Mouse (Mus musculus) MEL (cell line): Measurements from ENCODE around the gene Spag4. TPM values are rescaled to one million over a fixed set of nuclear protein-coding genes. Genes with fewer than 3 reads are reported as not detected.
A peak's percentile ranks its signal among the peaks of the same experiment; 100 is the strongest.

ENCODE experiments used
- DNase-seq: peaks from one replicate; pipeline ENCODE4 v3.0.0; 2011; ENCODE audit warnings: low read depth, low spot score
- H3K27ac ChIP-seq: 2 replicates; pipeline ENCODE4 v1.5.1; 2012; ENCODE audit warnings: low read depth, mild to moderate bottlenecking, control low read depth, low read length, moderate library complexity; ENCODE audit not compliant: control insufficient read depth
- H3K27me3 ChIP-seq, 2 experiments: fragments of 150-350 bp in 1 of 2; sonication (generic) in 1 of 2; 2 replicates each; pipeline ENCODE4 v1.6.1; 2012; ENCODE audit warnings: low read length in 2 of 2, mild to moderate bottlenecking in 2 of 2, improper control_type of control experiment in 1 of 2, moderate library complexity in 1 of 2; ENCODE audit not compliant: insufficient read depth in 2 of 2, control insufficient read depth in 1 of 2
- H3K36me3 ChIP-seq, 2 experiments: 2 replicates each; pipeline ENCODE4 v1.6.1; 2012 to 2014; ENCODE audit warnings: low read length in 2 of 2, improper control_type of control experiment in 1 of 2, inconsistent platforms in 1 of 2, mild to moderate bottlenecking in 1 of 2; ENCODE audit not compliant: insufficient read depth in 2 of 2, control insufficient read depth in 1 of 2
- H3K4me1 ChIP-seq, 2 experiments: fragments of 150-350 bp in 1 of 2; sonication (generic) in 1 of 2; 2 replicates each; pipeline ENCODE4 v1.6.1; 2012; ENCODE audit warnings: low read length in 2 of 2, improper control_type of control experiment in 1 of 2, mild to moderate bottlenecking in 1 of 2; ENCODE audit not compliant: insufficient read depth in 2 of 2, control insufficient read depth in 1 of 2
- H3K4me3 ChIP-seq, 2 experiments: fragments of 150-350 bp in 1 of 2; sonication (generic) in 1 of 2; 2 replicates each; pipeline ENCODE4 v1.5.1; 2012; ENCODE audit warnings: low read depth in 2 of 2, low read length in 2 of 2, mild to moderate bottlenecking in 2 of 2, moderate library complexity in 2 of 2, control low read depth in 1 of 2, improper control_type of control experiment in 1 of 2; ENCODE audit not compliant: control insufficient read depth in 1 of 2, insufficient read depth in 1 of 2
- H3K79me2 ChIP-seq: 2 replicates; pipeline ENCODE4 v1.6.1; 2012; ENCODE audit warnings: mild to moderate bottlenecking, low read length, moderate library complexity; ENCODE audit not compliant: control insufficient read depth, poor library complexity, insufficient read depth
- H3K9ac ChIP-seq: 2 replicates; pipeline ENCODE4 v1.6.1; 2012; ENCODE audit warnings: low read depth, mild to moderate bottlenecking, control low read depth, low read length, moderate library complexity; ENCODE audit not compliant: control insufficient read depth, poor library complexity, severe bottlenecking
- H3K9me3 ChIP-seq: fragments of 150-350 bp; sonication (generic); replicated peaks from 2 replicates; pipeline ENCODE4 v1.6.1; 2012; ENCODE audit warnings: mild to moderate bottlenecking, low read length, improper control_type of control experiment, moderate library complexity; ENCODE audit not compliant: insufficient read depth
- BHLHE40 ChIP-seq: IDR thresholded peaks from 2 replicates; pipeline ENCODE4 v1.6.1; 2012; ENCODE audit warnings: low read depth, mild to moderate bottlenecking, inconsistent platforms, low read length, improper control_type of control experiment, borderline replicate concordance
- CHD1 ChIP-seq: IDR thresholded peaks from 2 replicates; pipeline ENCODE4 v1.6.1; 2012; ENCODE audit warnings: low read depth, mild to moderate bottlenecking, inconsistent platforms, low read length, improper control_type of control experiment
- CTCF ChIP-seq, 3 experiments: IDR thresholded peaks in 2 of 3; conservative IDR thresholded peaks in 1 of 3; 2 replicates each; pipeline ENCODE4 v1.5.1; 2011 to 2012; ENCODE audit warnings: low read length in 3 of 3, low read depth in 2 of 3, mild to moderate bottlenecking in 2 of 3, improper control_type of control experiment in 1 of 3, inconsistent platforms in 1 of 3, mixed read lengths in 1 of 3, moderate library complexity in 1 of 3; ENCODE audit not compliant: control insufficient read depth in 1 of 3, insufficient read depth in 1 of 3, poor library complexity in 1 of 3, severe bottlenecking in 1 of 3
- EP300 ChIP-seq, 2 experiments: IDR thresholded peaks; 2 replicates each; pipeline ENCODE4 v1.6.1; 2011; ENCODE audit warnings: improper control_type of control experiment in 2 of 2, low read length in 2 of 2, low read depth in 1 of 2, mild to moderate bottlenecking in 1 of 2
- ETS1 ChIP-seq: IDR thresholded peaks from 2 replicates; pipeline ENCODE4 v1.6.1; 2012; ENCODE audit warnings: low read depth, mild to moderate bottlenecking, inconsistent platforms, low read length, improper control_type of control experiment, moderate library complexity
- GABPA ChIP-seq: IDR thresholded peaks from 2 replicates; pipeline ENCODE4 v1.6.1; 2012; ENCODE audit warnings: low read depth, mild to moderate bottlenecking, inconsistent platforms, low read length, improper control_type of control experiment, moderate library complexity
- GATA1 ChIP-seq: IDR thresholded peaks from 2 replicates; pipeline ENCODE4 v1.6.1; 2011; ENCODE audit warnings: low read depth, low read length, improper control_type of control experiment
- HCFC1 ChIP-seq: IDR thresholded peaks from 2 replicates; pipeline ENCODE4 v1.6.1; 2012; ENCODE audit warnings: low read depth, mild to moderate bottlenecking, inconsistent platforms, low read length, improper control_type of control experiment, moderate library complexity
- JUND ChIP-seq: IDR thresholded peaks from 2 replicates; pipeline ENCODE4 v1.6.1; 2011; ENCODE audit warnings: low read depth, mild to moderate bottlenecking, improper control_type of control experiment, low read length
- MAX ChIP-seq: IDR thresholded peaks from 2 replicates; pipeline ENCODE4 v1.6.1; 2011; ENCODE audit warnings: low read length, improper control_type of control experiment
- MAZ ChIP-seq: IDR thresholded peaks from 2 replicates; pipeline ENCODE4 v1.6.1; 2012; ENCODE audit warnings: low read depth, mild to moderate bottlenecking, inconsistent platforms, low read length, improper control_type of control experiment
- MXI1 ChIP-seq: IDR thresholded peaks from 2 replicates; pipeline ENCODE4 v1.6.1; 2011; ENCODE audit warnings: mild to moderate bottlenecking, low read depth, low read length, improper control_type of control experiment
- MYB ChIP-seq: IDR thresholded peaks from 2 replicates; pipeline ENCODE4 v1.6.1; 2011; ENCODE audit warnings: mild to moderate bottlenecking, low read depth, low read length, improper control_type of control experiment
- MYC ChIP-seq: IDR thresholded peaks from 2 replicates; pipeline ENCODE4 v1.6.1; 2011; ENCODE audit warnings: low read depth, mild to moderate bottlenecking, low read length, improper control_type of control experiment, moderate library complexity
- NELFE ChIP-seq: IDR thresholded peaks from 2 replicates; pipeline ENCODE4 v1.6.1; 2011; ENCODE audit warnings: low read depth, low read length, improper control_type of control experiment
- NRF1 ChIP-seq: IDR thresholded peaks from 2 replicates; pipeline ENCODE4 v1.6.1; 2014; ENCODE audit warnings: low read depth, mild to moderate bottlenecking, inconsistent platforms, low read length, improper control_type of control experiment, moderate library complexity; ENCODE audit not compliant: poor library complexity, insufficient read depth, severe bottlenecking
- POLR2A ChIP-seq, 2 experiments: IDR thresholded peaks; 2 replicates each; pipeline ENCODE4 v1.6.1; 2011 to 2012; ENCODE audit warnings: low read length in 2 of 2, mild to moderate bottlenecking in 2 of 2, control low read depth in 1 of 2, improper control_type of control experiment in 1 of 2, low read depth in 1 of 2, moderate library complexity in 1 of 2; ENCODE audit not compliant: control insufficient read depth in 1 of 2, insufficient read depth in 1 of 2, poor library complexity in 1 of 2
- POLR2AphosphoS2 ChIP-seq: IDR thresholded peaks from 2 replicates; pipeline ENCODE4 v1.6.1; 2011; ENCODE audit warnings: low read length, improper control_type of control experiment
- SIN3A ChIP-seq: IDR thresholded peaks from 2 replicates; pipeline ENCODE4 v1.6.1; 2012; ENCODE audit warnings: low read length, improper control_type of control experiment, inconsistent platforms
- SMC3 ChIP-seq: IDR thresholded peaks from 2 replicates; pipeline ENCODE4 v1.6.1; 2011; ENCODE audit warnings: low read depth, low read length, improper control_type of control experiment
- TBP ChIP-seq: IDR thresholded peaks from 2 replicates; pipeline ENCODE4 v1.8.0; 2011; ENCODE audit warnings: low read depth, low read length, improper control_type of control experiment
- UBTF ChIP-seq: IDR thresholded peaks from 2 replicates; pipeline ENCODE4 v1.6.1; 2012; ENCODE audit warnings: low read depth, mild to moderate bottlenecking, inconsistent platforms, low read length, improper control_type of control experiment, moderate library complexity, borderline replicate concordance; ENCODE audit not compliant: insufficient read depth
- USF2 ChIP-seq, 2 experiments: IDR thresholded peaks; 2 replicates each; pipeline ENCODE4 v1.6.1; 2011 to 2012; ENCODE audit warnings: improper control_type of control experiment in 2 of 2, low read length in 2 of 2, borderline replicate concordance in 1 of 2, inconsistent platforms in 1 of 2, low read depth in 1 of 2, mild to moderate bottlenecking in 1 of 2; ENCODE audit not compliant: insufficient read depth in 1 of 2
- ZC3H11A ChIP-seq: IDR thresholded peaks from 2 replicates; pipeline ENCODE4 v1.6.1; 2012; ENCODE audit warnings: low read depth, mild to moderate bottlenecking, inconsistent platforms, low read length, improper control_type of control experiment
- ZKSCAN1 ChIP-seq: IDR thresholded peaks from 2 replicates; pipeline ENCODE4 v1.6.1; 2012; ENCODE audit warnings: low read depth, mild to moderate bottlenecking, inconsistent platforms, low read length, improper control_type of control experiment, moderate library complexity
- ZMIZ1 ChIP-seq: IDR thresholded peaks from 2 replicates; pipeline ENCODE4 v1.6.1; 2012; ENCODE audit warnings: low read depth, mild to moderate bottlenecking, inconsistent platforms, low read length, improper control_type of control experiment, moderate library complexity
- polyA plus RNA-seq, 2 experiments: library from polyadenylated mRNA; stranded (reverse) in 1 of 2; unstranded in 1 of 2; fragments of >175 nt in 1 of 2; fragments of >200 nt in 1 of 2; gene quantifications; 2 replicates each; pipeline versions ENCODE4 v1.2.1 to v1.2.4; 2012; ENCODE audit warnings: low replicate concordance in 2 of 2, low read depth in 1 of 2; ENCODE audit not compliant: insufficient read length in 2 of 2, insufficient read depth in 1 of 2, missing spikeins in 1 of 2
- total RNA-seq: library from RNA; depleted of rRNA; stranded (reverse); fragments of 300-350 nt; gene quantifications from 2 replicates; pipeline ENCODE4 v1.2.3, GENCODE M21; 2012

Spag4 gene
- total and polyA plus RNA-seq, 3 experiments, result 5.5 to 10.9 TPM; not detected in 1

DNA sequence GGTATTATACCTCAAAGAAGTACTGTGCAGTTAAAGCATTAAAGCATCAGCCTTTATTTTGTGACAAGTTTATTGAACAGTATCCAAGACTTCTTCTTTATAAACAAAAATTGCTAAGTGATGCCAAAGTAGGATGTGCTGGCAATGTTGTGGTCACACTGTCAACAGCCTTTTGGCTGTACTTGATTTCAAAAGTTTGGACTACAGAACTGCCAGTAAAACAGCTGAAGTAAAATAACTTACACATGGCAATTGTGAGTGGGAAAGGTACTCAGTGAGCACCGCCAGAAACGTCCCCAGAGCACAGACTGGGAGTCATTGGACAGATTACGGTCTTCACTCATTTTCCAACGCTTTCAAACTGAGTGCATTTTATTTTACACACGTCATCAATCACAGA is 27.0 kb downstream of the Spag4 start:
- Histone ChIP-seq H3K9ac (no peak overlapping the region), H3K36me3 (peaks cover 2 to 6% of the 10 kb centered on the region in 2 experiments; a peak in 3 of 4 replicates), H3K9me3 (no peaks in the 10 kb centered on the region), H3K27ac (no peak overlapping the region), H3K4me3 (no peak overlapping the region), H3K4me1 (no peaks in the 10 kb centered on the region; a peak in 1 of 4 replicates), H3K79me2 (no peaks in the 10 kb centered on the region; the same call in 1 of the 2 replicates), H3K27me3 (no peaks in the 10 kb centered on the region)
- DNase-seq, result no peak
- TF ChIP-seq MYC, result no peak
- no peak for TF ChIP-seq MXI1
- no peak for TF ChIP-seq JUND
- TF ChIP-seq MAZ, result no peak
- no peak for TF ChIP-seq SIN3A

DNA sequence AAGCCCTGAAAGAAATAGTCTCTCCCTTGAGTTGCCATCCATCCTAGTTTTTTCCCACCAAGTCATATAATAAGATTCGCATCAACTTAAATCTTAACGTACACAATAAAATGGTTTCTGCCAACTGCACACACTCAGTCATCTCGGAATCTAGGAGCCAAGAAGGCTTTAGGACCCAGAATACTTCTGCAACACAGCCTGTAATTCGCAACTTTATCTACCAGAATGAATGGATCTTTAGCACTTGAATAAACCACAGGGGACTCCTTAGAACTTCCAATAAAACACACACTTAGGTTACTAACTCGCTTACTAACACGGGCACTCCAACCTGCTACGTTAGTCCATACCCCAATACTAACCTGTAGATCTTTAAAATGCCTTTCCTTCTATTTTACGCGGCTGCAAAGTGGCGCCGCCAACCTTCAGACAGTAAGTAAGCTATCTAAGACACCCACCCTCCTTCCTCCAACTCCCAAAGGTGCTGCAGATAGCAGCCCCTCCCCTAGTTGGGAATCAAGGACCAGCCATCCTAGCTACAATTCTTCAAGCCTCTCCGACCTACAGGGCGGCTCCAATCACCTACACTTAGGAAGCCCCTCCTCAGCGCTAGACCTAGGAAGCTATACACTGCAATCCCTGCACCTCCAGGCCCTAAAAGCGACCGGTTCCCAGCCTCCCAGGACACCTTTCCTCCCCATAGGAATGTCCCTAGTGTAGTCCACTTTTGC is 45.8 kb downstream of the Spag4 start:
- no peaks in the 10 kb centered on the region for H3K9me3 ChIP-seq
- H3K4me1 ChIP-seq, result peaks cover 9 to 16% of the 10 kb centered on the region in 2 experiments
- peak overlapping the region; percentile 98 for H3K9ac ChIP-seq
- H3K79me2 ChIP-seq, result peaks cover 54% of the 10 kb centered on the region
- peak; percentile 77 for DNase-seq
- H3K27ac ChIP-seq, result peak overlapping the region; percentile 78
- TF ChIP-seq GATA1 (peak; percentile 8; the same call in 1 of the 2 replicates), HCFC1 (no peak), TBP (0 out of 2 replicates have a peak, but pooled peaks have one; percentile 13), MYC (0 out of 2 replicates have a peak, but pooled peaks have one; percentile 47), MAX (no peak; the same call in 1 of the 2 replicates), GABPA (no peak), EP300 (IDR thresholded peaks at IDR 0.05; ENCODE audit: low read depth in 1 of 2, low read length in 2 of 2) (0 out of 4 replicates have a peak, but pooled peaks of 1 of the 2 experiments have one; percentile 31), UBTF (no peak), POLR2AphosphoS2 (no peak), NELFE (no peak), MAZ (no peak), ETS1 (peak; percentile 31; the same call in 1 of the 2 replicates), SMC3 (no peak), SIN3A (peak; percentile 93), ZKSCAN1 (0 out of 2 replicates have a peak, but pooled peaks have one; percentile 10), CHD1 (0 out of 2 replicates have a peak, but pooled peaks have one; percentile 85), USF2 (IDR thresholded peaks at IDR 0.05; ENCODE audit: borderline replicate concordance in 1 of 2, insufficient read depth in 1 of 2, low read depth in 1 of 2, low read length in 2 of 2) (no peak), ZMIZ1 (no peak), CTCF (IDR thresholded peaks at IDR 0.05 in 2 of 3, conservative IDR thresholded peaks at IDR 0.05 in 1 of 3; ENCODE audit: control insufficient read depth in 1 of 3, insufficient read depth in 1 of 3, low read depth in 2 of 3, low read length in 3 of 3, poor library complexity in 1 of 3, severe bottlenecking in 1 of 3) (no peak), NRF1 (no peak), ZC3H11A (no peak), BHLHE40 (no peak), MYB (no peak), MXI1 (peak; percentile 67), POLR2A (IDR thresholded peaks at IDR 0.05; ENCODE audit: control insufficient read depth in 1 of 2, insufficient read depth in 1 of 2, low read depth in 1 of 2, low read length in 2 of 2, poor library complexity in 1 of 2) (no peak)
- peak overlapping the region; percentile 66 to 95 for H3K4me3 ChIP-seq
- peaks cover 5 to 28% of the 10 kb centered on the region in 2 experiments; a peak in 3 of 4 replicates for H3K36me3 ChIP-seq
- H3K27me3 ChIP-seq, result no peaks in the 10 kb centered on the region
